Mouse (Mus musculus): ENCODE measurements around the gene Gfod1. TPM values are rescaled to one million over a fixed set of nuclear protein-coding genes. Genes with fewer than 3 reads are reported as not detected.

Gene Gfod1
- polyA plus RNA-seq, 1 experiment from 2014 or later: 2.7 TPM

GRCm38 (mm10) chr13:43272303-43273135 lies 31.5 kb downstream of the Gfod1 start:
- no peak overlapping the region for H3K4me2 ChIP-seq
- H3K4me3 ChIP-seq (replicated peaks): no peak overlapping the region
- no peak for ATAC-seq (ENCODE audit: low FRiP score)
- H3K9ac ChIP-seq (replicated peaks): no peak overlapping the region
- H3K27me3 ChIP-seq (replicated peaks): no peaks in the 10 kb centered on the region
- no peaks in the 10 kb centered on the region for H3K9me3 ChIP-seq (replicated peaks)
- peaks cover 4% of the 10 kb centered on the region; the same call in 1 of the 2 replicates for H3K4me1 ChIP-seq
- H3K36me3 ChIP-seq: no peaks in the 10 kb centered on the region
- H3K27ac ChIP-seq (replicated peaks): no peak overlapping the region
- WGBS: 87% methylated on average over 13 of the region's 13 CpGs

GRCm38 (mm10) chr13:43271481-43271880 lies 32.5 kb downstream of the Gfod1 start:
- Histone ChIP-seq H3K27me3 (replicated peaks) (no peaks in the 10 kb centered on the region), H3K4me2 (no peak overlapping the region), H3K9me3 (replicated peaks) (no peaks in the 10 kb centered on the region), H3K4me1 (peaks cover 4% of the 10 kb centered on the region; the same call in 1 of the 2 replicates), H3K27ac (replicated peaks) (no peak overlapping the region), H3K4me3 (replicated peaks) (no peak overlapping the region), H3K36me3 (no peaks in the 10 kb centered on the region), H3K9ac (replicated peaks) (no peak overlapping the region)
- ATAC-seq (ENCODE audit: low FRiP score): no peak
- 78% methylated on average over 9 of the region's 9 CpGs for WGBS

GRCm38 (mm10) chr13:43270220-43270597 lies 33.8 kb downstream of the Gfod1 start:
- 77% methylated on average over 10 of the region's 10 CpGs for WGBS
- no peak for ATAC-seq (ENCODE audit: low FRiP score)
- H3K27ac ChIP-seq (replicated peaks): no peak overlapping the region
- H3K9me3 ChIP-seq (replicated peaks): no peaks in the 10 kb centered on the region
- no peak overlapping the region for H3K4me2 ChIP-seq
- H3K4me1 ChIP-seq: peaks cover 8% of the 10 kb centered on the region; the same call in 1 of the 2 replicates
- H3K27me3 ChIP-seq (replicated peaks): no peaks in the 10 kb centered on the region
- no peak overlapping the region for H3K9ac ChIP-seq (replicated peaks)
- no peak overlapping the region for H3K4me3 ChIP-seq (replicated peaks)
- H3K36me3 ChIP-seq: no peaks in the 10 kb centered on the region

- Histone ChIP-seq H3K4me3 (replicated peaks) (no peak overlapping the region), H3K27me3 (replicated peaks) (no peaks in the 10 kb centered on the region), H3K27ac (replicated peaks) (no peak overlapping the region), H3K9me3 (replicated peaks) (no peaks in the 10 kb centered on the region), H3K36me3 (no peaks in the 10 kb centered on the region), H3K9ac (replicated peaks) (no peak overlapping the region), H3K4me1 (peaks cover 8% of the 10 kb centered on the region; the same call in 1 of the 2 replicates), H3K4me2 (no peak overlapping the region)
- ATAC-seq (ENCODE audit: low FRiP score): no peak
- WGBS: 24% methylated on average over 4 of the region's 4 CpGs
Observed at GRCm38 (mm10) chr13:43269460-43270219, 34.3 kb downstream of the Gfod1 start.

- Histone ChIP-seq H3K9ac (replicated peaks) (no peak overlapping the region), H3K4me2 (no peak overlapping the region), H3K36me3 (no peaks in the 10 kb centered on the region), H3K27ac (replicated peaks) (no peak overlapping the region), H3K9me3 (replicated peaks) (no peaks in the 10 kb centered on the region), H3K27me3 (replicated peaks) (no peaks in the 10 kb centered on the region), H3K4me3 (replicated peaks) (no peak overlapping the region), H3K4me1 (peaks cover 8% of the 10 kb centered on the region; the same call in 1 of the 2 replicates)
- ATAC-seq (ENCODE audit: low FRiP score): no peak
- WGBS: 57% methylated on average over 12 of the region's 12 CpGs
Observed at GRCm38 (mm10) chr13:43268539-43269327, 35.2 kb downstream of the Gfod1 start.

- Histone ChIP-seq H3K27me3 (replicated peaks) (no peaks in the 10 kb centered on the region), H3K4me2 (no peak overlapping the region), H3K9ac (replicated peaks) (no peak overlapping the region), H3K4me1 (peaks cover 8% of the 10 kb centered on the region; the same call in 1 of the 2 replicates), H3K9me3 (replicated peaks) (no peaks in the 10 kb centered on the region), H3K4me3 (replicated peaks) (no peak overlapping the region), H3K36me3 (no peaks in the 10 kb centered on the region), H3K27ac (replicated peaks) (no peak overlapping the region)
- 96% methylated on average over 2 of the region's 2 CpGs for WGBS
- no peak for ATAC-seq (ENCODE audit: low FRiP score)
Observed at GRCm38 (mm10) chr13:43267902-43268301, 36.1 kb downstream of the Gfod1 start.

GRCm38 (mm10) chr13:43267216-43267615 lies 36.8 kb downstream of the Gfod1 start:
- Histone ChIP-seq H3K4me1 (peaks cover 8% of the 10 kb centered on the region; the same call in 1 of the 2 replicates), H3K27me3 (replicated peaks) (no peaks in the 10 kb centered on the region), H3K9me3 (replicated peaks) (no peaks in the 10 kb centered on the region), H3K27ac (replicated peaks) (no peak overlapping the region), H3K36me3 (no peaks in the 10 kb centered on the region), H3K9ac (replicated peaks) (no peak overlapping the region), H3K4me3 (replicated peaks) (no peak overlapping the region), H3K4me2 (no peak overlapping the region)
- 83% methylated on average over 3 of the region's 3 CpGs for WGBS
- no peak for ATAC-seq (ENCODE audit: low FRiP score)

- H3K9me3 ChIP-seq (replicated peaks): no peaks in the 10 kb centered on the region
- 92% methylated on average over 10 of the region's 10 CpGs for WGBS
- no peak for ATAC-seq (ENCODE audit: low FRiP score)
Observed at GRCm38 (mm10) chr13:43266333-43266732, 37.6 kb downstream of the Gfod1 start.

GRCm38 (mm10) chr13:43265116-43265515 lies 38.9 kb downstream of the Gfod1 start:
- no peak overlapping the region for H3K27ac ChIP-seq (replicated peaks)
- ATAC-seq (ENCODE audit: low FRiP score): no peak

More at GRCm38 (mm10) chr13:43266333-43266732, 37.6 kb downstream of the Gfod1 start:
- Histone ChIP-seq H3K4me3 (replicated peaks) (no peak overlapping the region), H3K9ac (replicated peaks) (no peak overlapping the region), H3K36me3 (no peaks in the 10 kb centered on the region), H3K27me3 (replicated peaks) (no peaks in the 10 kb centered on the region), H3K4me2 (no peak overlapping the region), H3K27ac (replicated peaks) (no peak overlapping the region), H3K4me1 (peaks cover 8% of the 10 kb centered on the region; the same call in 1 of the 2 replicates)

GRCm38 (mm10) chr13:43263646-43264045 lies 40.3 kb downstream of the Gfod1 start:
- ATAC-seq (ENCODE audit: low FRiP score): no peak
- Histone ChIP-seq H3K36me3 (no peaks in the 10 kb centered on the region), H3K27me3 (replicated peaks) (no peaks in the 10 kb centered on the region), H3K9ac (replicated peaks) (no peak overlapping the region), H3K4me3 (replicated peaks) (no peak overlapping the region), H3K4me1 (0 out of 2 replicates have a peak, but pooled peaks cover 4% of the 10 kb centered on the region), H3K4me2 (no peak overlapping the region), H3K9me3 (replicated peaks) (no peaks in the 10 kb centered on the region), H3K27ac (replicated peaks) (no peak overlapping the region)
- WGBS: 91% methylated on average over 5 of the region's 5 CpGs

More at GRCm38 (mm10) chr13:43265116-43265515, 38.9 kb downstream of the Gfod1 start:
- 37% methylated on average over 4 of the region's 4 CpGs for WGBS
- Histone ChIP-seq H3K9ac (replicated peaks) (no peak overlapping the region), H3K4me3 (replicated peaks) (no peak overlapping the region), H3K4me2 (no peak overlapping the region), H3K27me3 (replicated peaks) (no peaks in the 10 kb centered on the region), H3K9me3 (replicated peaks) (no peaks in the 10 kb centered on the region), H3K36me3 (no peaks in the 10 kb centered on the region), H3K4me1 (peaks cover 8% of the 10 kb centered on the region; the same call in 1 of the 2 replicates)

- WGBS: 92% methylated on average over 11 of the region's 11 CpGs
- Histone ChIP-seq H3K36me3 (no peaks in the 10 kb centered on the region), H3K9me3 (replicated peaks) (no peaks in the 10 kb centered on the region), H3K4me1 (0 out of 2 replicates have a peak, but pooled peaks cover 4% of the 10 kb centered on the region), H3K27ac (replicated peaks) (no peak overlapping the region), H3K27me3 (replicated peaks) (no peaks in the 10 kb centered on the region), H3K9ac (replicated peaks) (no peak overlapping the region), H3K4me3 (replicated peaks) (no peak overlapping the region), H3K4me2 (no peak overlapping the region)
- no peak for ATAC-seq (ENCODE audit: low FRiP score)
Observed at GRCm38 (mm10) chr13:43262114-43262739, 41.7 kb downstream of the Gfod1 start.

All from neural tube, embryonic 15.5 days (tissue).